Mouse (Mus musculus) forebrain, embryonic 11.5 days (tissue): ENCODE data around the gene Tubgcp4. TPM values are rescaled to one million over a fixed set of nuclear protein-coding genes. Genes with fewer than 3 reads are reported as not detected.
A peak's percentile ranks its signal among the peaks of the same experiment; 100 is the strongest.

Source experiments
- ATAC-seq: fragments of 200-750 bp; cut with Nextera tagmentation; replicated peaks from 2 replicates; pipeline ENCODE4 v1.8.0; 2017; ENCODE audit warnings: moderate TSS enrichment; ENCODE audit not compliant: low FRiP score
- DNase-seq: peaks from one replicate; pipeline ENCODE4 v3.0.0-alpha.2; 2017; ENCODE audit warnings: low spot score
- H3K27ac ChIP-seq: fragments of 300-500 bp; sonication (generic); 2 replicates; pipeline ENCODE4 v1.5.1; 2014; ENCODE audit warnings: low read depth, low read length
- H3K27me3 ChIP-seq: fragments of 300-500 bp; sonication (generic); 2 replicates; pipeline ENCODE4 v1.6.1; 2014; ENCODE audit warnings: mild to moderate bottlenecking, low read length, mixed read lengths; ENCODE audit not compliant: control insufficient read depth, insufficient read depth
- H3K36me3 ChIP-seq: fragments of 300-500 bp; sonication (generic); 2 replicates; pipeline ENCODE4 v1.6.1; 2014; ENCODE audit warnings: mild to moderate bottlenecking, low read length, moderate library complexity, mixed read lengths; ENCODE audit not compliant: control insufficient read depth, insufficient read depth
- H3K4me1 ChIP-seq: fragments of 300-500 bp; sonication (generic); replicated peaks from 2 replicates; pipeline ENCODE4 v1.6.1; 2014; ENCODE audit warnings: low read length, mixed read lengths; ENCODE audit not compliant: control insufficient read depth, insufficient read depth
- H3K4me2 ChIP-seq: fragments of 300-500 bp; sonication (generic); 2 replicates; pipeline ENCODE4 v1.6.1; 2014; ENCODE audit warnings: low read depth, mild to moderate bottlenecking, low read length, moderate library complexity, mixed read lengths; ENCODE audit not compliant: severe bottlenecking
- H3K4me3 ChIP-seq: fragments of 300-500 bp; sonication (generic); 2 replicates; pipeline ENCODE4 v1.5.1; 2014; ENCODE audit warnings: low read depth, low read length
- H3K9ac ChIP-seq: fragments of 300-500 bp; sonication (generic); 2 replicates; pipeline ENCODE4 v1.6.1; 2014; ENCODE audit warnings: low read length
- H3K9me3 ChIP-seq: fragments of 300-500 bp; sonication (generic); 2 replicates; pipeline ENCODE4 v1.6.1; 2016; ENCODE audit warnings: low read length, mixed read lengths; ENCODE audit not compliant: control insufficient read depth
- WGBS: fragments of 180-500 bp; shearing (Covaris S2); extraction: QIAGEN DNeasy Blood & Tissue Kit; methylation state at CpG from one replicate; pipeline ENCODE4 v1.1.7; 2014; 5-methylcytosine and 5-hydroxymethylcytosine counted together
- polyA plus RNA-seq: library from polyadenylated mRNA; unstranded; fragments of >200 nt; fragmentation: Nextera tagmentation; extraction: Ambion mirVana; gene quantifications from 2 replicates; pipeline ENCODE4 v1.2.1, GENCODE M21; 2014

The Tubgcp4 gene
- polyA plus RNA-seq, 1 experiment from 2014 or later = 84.5 TPM

- no peak for DNase-seq
- WGBS = 79% methylated on average over 16 of the region's 16 CpGs
- H3K36me3 ChIP-seq = peaks cover 10% of the 10 kb centered on the region
Observed at GRCm38 (mm10) chr2:121141216-121142035, 29.0 kb upstream of the Tubgcp4 start.

GRCm38 (mm10) chr2:121142415-121142814, 28.0 kb upstream of the Tubgcp4 start:
- Histone ChIP-seq H3K27me3 (no peaks in the 10 kb centered on the region), H3K9me3 (no peaks in the 10 kb centered on the region; the same call in 1 of the 2 replicates), H3K9ac (no peak overlapping the region), H3K4me2 (no peak overlapping the region), H3K27ac (no peak overlapping the region), H3K4me3 (no peak overlapping the region), H3K36me3 (peaks cover 10% of the 10 kb centered on the region), H3K4me1 (0 out of 2 replicates have a peak, but pooled peaks cover 3% of the 10 kb centered on the region)
- DNase-seq = no peak
- no peak for ATAC-seq
- 73% methylated on average over 2 of the region's 2 CpGs for whole genome bisulfite sequencing

More at GRCm38 (mm10) chr2:121141216-121142035, 29.0 kb upstream of the Tubgcp4 start:
- peak overlapping the region; percentile 64 for H3K4me2 ChIP-seq
- no peaks in the 10 kb centered on the region; the same call in 1 of the 2 replicates for H3K9me3 ChIP-seq
- ATAC-seq = no peak
- no peaks in the 10 kb centered on the region for H3K27me3 ChIP-seq
- 0 out of 2 replicates have a peak, but pooled peaks cover 3% of the 10 kb centered on the region for H3K4me1 ChIP-seq
- peak overlapping the region; percentile 62 for H3K4me3 ChIP-seq
- H3K27ac ChIP-seq = peak overlapping the region; percentile 96; the same call in 1 of the 2 replicates
- peak overlapping the region; percentile 81 for H3K9ac ChIP-seq

- no peak overlapping the region for H3K4me3 ChIP-seq
- no peak overlapping the region for H3K4me2 ChIP-seq
- no peaks in the 10 kb centered on the region for H3K27me3 ChIP-seq
- no peak overlapping the region for H3K9ac ChIP-seq
- no peak overlapping the region for H3K27ac ChIP-seq
- no peaks in the 10 kb centered on the region for H3K4me1 ChIP-seq
- no peaks in the 10 kb centered on the region; the same call in 1 of the 2 replicates for H3K36me3 ChIP-seq
- H3K9me3 ChIP-seq = no peaks in the 10 kb centered on the region
- ATAC-seq (no peak), DNase-seq (no peak)
- 86% methylated on average over 5 of the region's 5 CpGs for WGBS
Observed at GRCm38 (mm10) chr2:121149679-121150078, 20.8 kb upstream of the Tubgcp4 start.

- no peak overlapping the region for H3K9ac ChIP-seq
- H3K9me3 ChIP-seq = no peaks in the 10 kb centered on the region
- H3K27ac ChIP-seq = no peak overlapping the region
- 82% methylated on average over 3 of the region's 3 CpGs for WGBS
- H3K36me3 ChIP-seq = no peaks in the 10 kb centered on the region; the same call in 1 of the 2 replicates
- H3K27me3 ChIP-seq = no peaks in the 10 kb centered on the region
- H3K4me1 ChIP-seq = no peaks in the 10 kb centered on the region
- no peak overlapping the region for H3K4me2 ChIP-seq
- DNase-seq = no peak
- no peak for ATAC-seq
- no peak overlapping the region for H3K4me3 ChIP-seq
Observed at GRCm38 (mm10) chr2:121153100-121153499, 17.4 kb upstream of the Tubgcp4 start.

- Histone ChIP-seq H3K4me1 (peaks cover 9% of the 10 kb centered on the region; the same call in 1 of the 2 replicates), H3K9me3 (no peaks in the 10 kb centered on the region), H3K9ac (peak overlapping the region; percentile 83), H3K27me3 (no peaks in the 10 kb centered on the region), H3K36me3 (no peaks in the 10 kb centered on the region; the same call in 1 of the 2 replicates), H3K27ac (no peak overlapping the region), H3K4me2 (peak overlapping the region; percentile 84; the same call in 1 of the 2 replicates), H3K4me3 (peak overlapping the region; percentile 61)
- DNase-seq (no peak), ATAC-seq (no peak)
- WGBS = 72% methylated on average over 4 of the region's 4 CpGs
Observed at GRCm38 (mm10) chr2:121169173-121169572, 1.3 kb upstream of the Tubgcp4 start.

GRCm38 (mm10) chr2:121169902-121170301, 552 bp upstream of the Tubgcp4 start:
- Histone ChIP-seq H3K4me2 (peak overlapping the region; percentile 84), H3K9me3 (no peaks in the 10 kb centered on the region), H3K27me3 (no peaks in the 10 kb centered on the region), H3K9ac (peak overlapping the region; percentile 83), H3K36me3 (no peaks in the 10 kb centered on the region; the same call in 1 of the 2 replicates), H3K4me3 (peak overlapping the region; percentile 61), H3K4me1 (peaks cover 9% of the 10 kb centered on the region; the same call in 1 of the 2 replicates), H3K27ac (no peak overlapping the region)
- ATAC-seq (no peak), DNase-seq (no peak)
- 9% methylated on average over 9 of the region's 9 CpGs for WGBS

- Histone ChIP-seq H3K4me3 (peak within 1 kb of the TSS; percentile 61), H3K27ac (peak within 1 kb of the TSS; percentile 71), H3K4me2 (peak within 1 kb of the TSS; percentile 84), H3K4me1 (peaks cover 9% of the 10 kb centered on the region; the same call in 1 of the 2 replicates), H3K9ac (peak within 1 kb of the TSS; percentile 83), H3K36me3 (no peaks in the 10 kb centered on the region; the same call in 1 of the 2 replicates), H3K9me3 (no peaks in the 10 kb centered on the region), H3K27me3 (no peaks in the 10 kb centered on the region)
- DNase-seq (peak; percentile 95), ATAC-seq (peak; percentile 97)
- WGBS = under 1% methylated on average over 66 of the region's 66 CpGs
Observed at GRCm38 (mm10) chr2:121170980-121171742, 707 bp downstream of the Tubgcp4 start, which contains the start of gene Zscan29. Gene Zscan29, minus strand, starts transcription at chr2:121171125.

- WGBS = 94% methylated on average over 3 of the region's 3 CpGs
- H3K27ac ChIP-seq = no peak overlapping the region
- no peak overlapping the region for H3K4me3 ChIP-seq
- no peaks in the 10 kb centered on the region for H3K4me1 ChIP-seq
- no peaks in the 10 kb centered on the region for H3K9me3 ChIP-seq
- H3K9ac ChIP-seq = no peak overlapping the region
- H3K27me3 ChIP-seq = no peaks in the 10 kb centered on the region
- ATAC-seq = no peak
- H3K36me3 ChIP-seq = peaks cover 10% of the 10 kb centered on the region; the same call in 1 of the 2 replicates
- H3K4me2 ChIP-seq = no peak overlapping the region
- DNase-seq = no peak
Observed at GRCm38 (mm10) chr2:121178828-121179479, 8.5 kb downstream of the Tubgcp4 start.
